Mouse (Mus musculus) lung, adult 2 months (tissue): ENCODE data around the gene Metrn. TPM values are rescaled to one million over a fixed set of nuclear protein-coding genes. Genes with fewer than 3 reads are reported as not detected.

Experiments used
- DNase-seq: peaks from one replicate; pipeline ENCODE4 v3.0.0; 2022
- H3K4me1 ChIP-seq: fragments of 200-500 bp; 2 replicates; pipeline ENCODE4 v1.6.1; 2011; ENCODE audit warnings: low read length; ENCODE audit not compliant: control insufficient read depth, insufficient read depth
- H3K4me3 ChIP-seq: fragments of 200-500 bp; replicated peaks from 2 replicates; pipeline ENCODE3; 2011; ENCODE audit warnings: low read depth, mild to moderate bottlenecking, control low read depth, low read length; ENCODE audit errors: extremely low read depth
- CTCF ChIP-seq: fragments of 200-500 bp; IDR thresholded peaks from 2 replicates; pipeline ENCODE4 v1.5.1; 2011; ENCODE audit warnings: mild to moderate bottlenecking, low read length, control low read depth; ENCODE audit not compliant: insufficient read depth
- POLR2A ChIP-seq: fragments of 200-500 bp; IDR thresholded peaks from 2 replicates; pipeline ENCODE4 v1.6.1; 2011; ENCODE audit warnings: low read depth, mild to moderate bottlenecking, control low read depth, low read length, borderline replicate concordance; ENCODE audit errors: extremely low read depth
- WGBS: fragments of 180-500 bp; shearing (Covaris S2); methylation state at CpG from one replicate; pipeline ENCODE4 v1.1.7; 2018; 5-methylcytosine and 5-hydroxymethylcytosine counted together
- polyA plus RNA-seq: library from polyadenylated mRNA; depleted of rRNA; stranded (reverse); fragments of >200 nt; gene quantifications from 2 replicates; pipeline ENCODE4 v1.2.3, GENCODE M21; 2012; rRNA removed

Metrn gene
- polyA plus RNA-seq, 1 experiment, result 44.9 TPM

- 24% methylated on average over 4 of the region's 4 CpGs for WGBS
- TF ChIP-seq CTCF (no peak), POLR2A (no peak)
Measured at GRCm38 (mm10) chr17:25755627-25756377, 41.1 kb downstream of the Metrn start.

GRCm38 (mm10) chr17:25755086-25755485 is 41.9 kb downstream of the Metrn start:
- H3K4me3 ChIP-seq, result no peak overlapping the region
- WGBS, result 71% methylated on average over 4 of the region's 4 CpGs
- TF ChIP-seq POLR2A (no peak), CTCF (no peak)

More at GRCm38 (mm10) chr17:25755627-25756377, 41.1 kb downstream of the Metrn start:
- DNase-seq, result no peak
- Histone ChIP-seq H3K4me1 (no peaks in the 10 kb centered on the region), H3K4me3 (no peak overlapping the region)

DNA sequence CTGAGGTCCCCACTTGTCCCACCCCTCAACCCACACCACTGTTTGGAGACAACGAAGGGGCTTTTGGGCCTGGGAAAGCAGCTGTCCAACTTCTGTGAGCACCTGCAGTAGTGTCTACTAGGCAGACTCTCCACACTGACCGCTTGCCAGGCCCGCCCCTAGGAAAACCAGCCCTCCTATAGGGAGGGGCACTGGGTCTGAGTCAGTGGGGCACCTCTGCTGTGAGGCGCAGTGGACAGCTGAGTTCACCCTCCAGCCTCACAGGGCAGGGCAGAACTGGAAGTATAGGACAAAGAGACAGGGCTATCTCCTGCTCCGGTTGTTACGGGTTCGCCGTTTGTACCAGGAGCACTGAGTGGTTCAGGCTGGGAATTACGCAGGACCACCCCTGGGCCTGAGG is 42.7 kb downstream of the Metrn start, which contains the start of gene Msln:
Msln (minus strand) TSS at position 138 of the 400 bp plus-strand sequence.
- no peak for DNase-seq

More at GRCm38 (mm10) chr17:25755086-25755485, 41.9 kb downstream of the Metrn start:
- DNase-seq, result no peak
- no peaks in the 10 kb centered on the region for H3K4me1 ChIP-seq

DNA sequence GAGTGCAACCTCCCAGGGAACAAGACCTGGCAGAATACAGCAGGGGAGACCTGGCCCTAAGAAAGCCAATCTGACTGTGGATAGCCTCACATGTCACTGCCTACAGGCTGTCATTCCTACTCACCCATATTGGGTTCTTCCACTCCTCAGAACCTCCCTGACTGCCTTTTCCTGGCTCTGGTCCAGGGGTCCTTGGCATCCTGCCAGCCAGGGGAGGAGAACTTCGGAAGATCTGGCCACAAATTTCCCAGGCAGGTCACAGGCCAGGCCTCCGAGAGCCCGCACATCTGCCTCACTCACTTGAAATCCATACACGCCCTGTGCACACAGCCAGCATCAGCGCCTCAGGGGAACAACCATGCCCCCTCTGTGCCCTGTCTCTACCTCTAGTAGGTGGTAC is 45.5 kb downstream of the Metrn start:
- Histone ChIP-seq H3K4me1 (no peaks in the 10 kb centered on the region), H3K4me3 (no peak overlapping the region)
- no peak for DNase-seq
- no peak for TF ChIP-seq POLR2A
- no peak for TF ChIP-seq CTCF
- 15% methylated on average over 5 of the region's 5 CpGs for WGBS

More for the DNA sequence above, 42.7 kb downstream of the Metrn start, which contains the start of gene Msln:
- no peak for TF ChIP-seq CTCF
- TF ChIP-seq POLR2A, result no peak
- Histone ChIP-seq H3K4me3 (no peak within 1 kb of the TSS), H3K4me1 (no peaks in the 10 kb centered on the region)
- WGBS, result 71% methylated on average over 9 of the region's 9 CpGs

- DNase-seq, result no peak
- 72% methylated on average over 6 of the region's 6 CpGs for WGBS
- TF ChIP-seq CTCF (no peak), POLR2A (no peak)
- Histone ChIP-seq H3K4me3 (no peak overlapping the region), H3K4me1 (no peaks in the 10 kb centered on the region)
Measured at GRCm38 (mm10) chr17:25749314-25749713, 47.6 kb downstream of the Metrn start.

DNA sequence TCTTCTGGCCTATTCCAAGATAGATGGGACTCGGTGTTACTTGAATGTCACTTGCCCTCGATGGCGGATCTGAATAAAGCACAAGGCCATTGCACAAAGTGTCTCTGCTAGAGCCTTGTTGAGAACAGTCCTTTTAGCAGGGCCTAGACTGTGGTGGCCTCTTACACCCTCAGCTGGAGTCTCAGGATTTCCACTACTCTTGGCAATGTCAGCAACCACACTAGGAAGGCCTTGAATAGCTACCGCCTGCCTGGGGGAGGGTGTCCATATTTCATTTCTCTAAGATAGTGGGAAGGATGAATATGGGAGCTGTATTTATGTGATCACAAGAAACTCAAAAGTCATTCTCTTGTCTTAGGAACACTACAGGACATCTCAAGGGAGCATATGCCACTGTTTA is 48.7 kb downstream of the Metrn start:
- no peak for DNase-seq
- no peak overlapping the region for H3K4me3 ChIP-seq
- H3K4me1 ChIP-seq, result no peaks in the 10 kb centered on the region
- WGBS, result 82% methylated on average over 4 of the region's 4 CpGs
- TF ChIP-seq CTCF (no peak), POLR2A (no peak)

DNA sequence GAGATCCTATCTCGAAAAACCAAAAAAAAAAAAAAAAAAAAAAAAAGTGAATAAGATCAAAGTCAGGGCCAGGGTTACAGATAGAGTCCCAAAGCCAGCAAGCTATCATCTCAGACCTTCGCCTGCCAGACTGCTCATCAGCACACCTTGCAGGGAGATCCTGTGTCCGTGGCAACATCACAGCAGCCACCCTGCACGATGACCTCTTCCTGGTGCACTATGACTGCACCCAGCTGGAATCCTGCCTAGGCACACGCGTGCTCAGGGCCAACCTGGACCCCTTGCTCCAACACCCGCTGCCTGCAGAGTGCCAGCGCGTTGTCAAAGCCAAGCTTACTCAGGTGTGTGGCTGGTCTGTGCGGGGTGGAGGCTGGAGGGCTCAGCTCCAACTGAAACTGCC is 52.6 kb downstream of the Metrn start:
- no peak for TF ChIP-seq CTCF
- TF ChIP-seq POLR2A, result no peak
- WGBS, result 64% methylated on average over 10 of the region's 10 CpGs
- Histone ChIP-seq H3K4me3 (no peak overlapping the region), H3K4me1 (no peaks in the 10 kb centered on the region)
- DNase-seq, result no peak

DNA sequence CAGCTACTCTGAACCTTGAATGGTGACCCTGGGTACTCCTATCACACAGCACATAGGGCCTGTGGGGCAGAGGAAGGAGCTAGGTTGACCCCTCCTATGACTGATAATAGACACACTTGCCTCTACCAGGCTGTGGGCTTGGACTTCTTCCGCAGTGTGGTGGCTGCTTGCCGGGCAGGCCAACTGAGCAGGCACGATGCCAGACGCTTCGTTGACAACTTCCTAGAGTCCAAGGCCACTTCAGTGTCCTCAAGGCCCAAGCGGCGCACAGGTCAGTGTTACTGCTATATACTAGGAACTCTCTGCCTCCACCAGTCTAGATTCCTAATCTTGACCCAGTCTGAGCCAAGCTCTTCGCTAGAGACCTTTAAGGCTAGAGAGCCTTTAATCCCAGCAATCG is 53.1 kb downstream of the Metrn start:
- 66% methylated on average over 9 of the region's 9 CpGs for WGBS
- Histone ChIP-seq H3K4me3 (no peak overlapping the region), H3K4me1 (no peaks in the 10 kb centered on the region)
- no peak for DNase-seq
- no peak for TF ChIP-seq POLR2A
- no peak for TF ChIP-seq CTCF

Other genes with a start within 250 kb of the Metrn start
- 0.49 and 0.62 TPM in 2 replicates for gene Sox8, start 226.4 kb downstream of the Metrn start, polyA plus RNA-seq
- gene Lmf1, start 218.1 kb downstream of the Metrn start, polyA plus RNA-seq, result 15.8 and 22.4 TPM in 2 replicates
- gene Gng13, start 80.0 kb downstream of the Metrn start, polyA plus RNA-seq, result 0.36 TPM in 1 of 2 replicates, not detected in the other
- 3.0 and 4.2 TPM in 2 replicates for gene Chtf18, start 69.7 kb downstream of the Metrn start, polyA plus RNA-seq
- gene Rpusd1, start 69.5 kb downstream of the Metrn start, polyA plus RNA-seq, result 40.1 and 45.0 TPM in 2 replicates
- 0.23 and 0.25 TPM in 2 replicates for gene Mslnl, start 61.1 kb downstream of the Metrn start, polyA plus RNA-seq
- gene Msln, start 42.8 kb downstream of the Metrn start, polyA plus RNA-seq, result 71.2 and 78.4 TPM in 2 replicates
- 13.1 and 20.1 TPM in 2 replicates for gene Narfl, start 23.4 kb downstream of the Metrn start, polyA plus RNA-seq
- 48.9 and 56.2 TPM in 2 replicates for gene Haghl, start 11.5 kb downstream of the Metrn start, polyA plus RNA-seq
- gene Ccdc78, start 10.6 kb downstream of the Metrn start, polyA plus RNA-seq, result 14.0 and 15.6 TPM in 2 replicates
- gene Fam173a, start 4.2 kb downstream of the Metrn start, polyA plus RNA-seq, result 114 and 128 TPM in 2 replicates
- gene AC134908.4, start 1.5 kb downstream of the Metrn start, polyA plus RNA-seq, result 0.41 TPM in 1 of 2 replicates, not detected in the other
- 4.0 and 5.0 TPM in 2 replicates for gene Fbxl16, start 11.9 kb upstream of the Metrn start, polyA plus RNA-seq
- gene Wdr24, start 26.5 kb upstream of the Metrn start, polyA plus RNA-seq, result 29.4 and 34.3 TPM in 2 replicates
- 55.1 and 65.2 TPM in 2 replicates for gene Jmjd8, start 31.7 kb upstream of the Metrn start, polyA plus RNA-seq
- 131 and 160 TPM in 2 replicates for gene Stub1, start 36.3 kb upstream of the Metrn start, polyA plus RNA-seq
- gene Rhbdl1, start 40.2 kb upstream of the Metrn start, polyA plus RNA-seq, result 9.1 and 14.1 TPM in 2 replicates
- 29.1 and 36.2 TPM in 2 replicates for gene Gm20683, start 44.6 kb upstream of the Metrn start, polyA plus RNA-seq
- gene Rhot2, start 47.7 kb upstream of the Metrn start, polyA plus RNA-seq, result 59.6 and 61.2 TPM in 2 replicates
- gene Wdr90, start 64.4 kb upstream of the Metrn start, polyA plus RNA-seq, result 35.7 and 40.3 TPM in 2 replicates
- gene Mcrip2, start 71.6 kb upstream of the Metrn start, polyA plus RNA-seq, result 22.7 and 31.1 TPM in 2 replicates
- gene Mettl26, start 77.9 kb upstream of the Metrn start, polyA plus RNA-seq, result 78.1 and 103 TPM in 2 replicates
- 1.0 and 1.4 TPM in 2 replicates for gene Wfikkn1, start 83.7 kb upstream of the Metrn start, polyA plus RNA-seq
- 40.2 and 62.6 TPM in 2 replicates for gene Rab40c, start 122.6 kb upstream of the Metrn start, polyA plus RNA-seq
- 107 and 131 TPM in 2 replicates for gene Pigq, start 147.8 kb upstream of the Metrn start, polyA plus RNA-seq
- 24.4 and 37.5 TPM in 2 replicates for gene Nhlrc4, start 147.8 kb upstream of the Metrn start, polyA plus RNA-seq
- not detected in 2 replicates for gene A930017K11Rik, start 155.4 kb upstream of the Metrn start, polyA plus RNA-seq
- gene Capn15, start 188.7 kb upstream of the Metrn start, polyA plus RNA-seq, result 45.9 and 49.7 TPM in 2 replicates